In the genomic region with DNA sequence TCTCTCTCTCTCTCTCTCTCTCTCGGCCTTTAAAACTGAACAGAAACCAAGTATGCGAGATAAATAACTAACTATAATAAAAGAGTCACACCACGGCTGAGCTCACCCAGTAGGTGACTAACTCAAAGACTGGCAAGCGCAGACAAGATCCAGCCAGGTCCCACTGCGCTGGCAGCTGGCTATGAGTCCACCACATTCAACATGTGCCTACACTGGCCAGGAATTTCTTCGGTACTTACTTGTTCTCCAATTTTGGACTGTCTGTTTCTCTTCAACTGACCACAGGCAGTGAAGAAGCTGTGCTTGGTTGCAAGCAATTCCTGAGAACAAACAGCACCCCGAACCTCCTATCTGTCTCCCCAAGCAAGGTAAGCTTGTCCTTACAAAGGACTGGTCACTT, we compare ENCODE assay signal across 8 mouse cellular contexts. TPM values are rescaled to one million over a fixed set of nuclear protein-coding genes. Genes with fewer than 3 reads are reported as not detected.
DNase-seq lines count a peak whose midpoint lies in the region; ATAC-seq lines count a peak whose summit lies in the region.

No protein-coding gene starts in this region.

- peak; percentile 45 to 49 for DNase-seq in heart, adult 18-20 months
- DNase-seq in heart, postnatal 25 days (ENCODE audit: low spot score): no peak
- peak; percentile 19 to 23 for DNase-seq in cerebellum, postnatal 36 days
- no peak for DNase-seq in hindbrain, embryonic 10.5 days (ENCODE audit: low spot score)
- no peak for DNase-seq in right cerebral cortex, postnatal 4 days
- no peak for DNase-seq in embryo, embryonic 9.5 days (ENCODE audit: extremely low spot score)

- no peaks in the 10 kb centered on the region for H3K27me3 ChIP-seq in hindbrain, embryonic 10.5 days (ENCODE audit: insufficient read depth, poor library complexity, severe bottlenecking)
- no peaks in the 10 kb centered on the region for H3K27me3 ChIP-seq in limb, embryonic 13.5 days

- H3K9ac ChIP-seq in limb, embryonic 13.5 days: peak overlapping the region; percentile 96

- intact Hi-C loops in heart, postnatal 25 days (cut with DNase I): loop anchor here (5.0 kb wide), 1 partner anchor 69 kb away; a partner anchor contains a TSS

- H3K4me2 ChIP-seq in limb, embryonic 13.5 days (replicated peaks): peak overlapping the region; percentile 90

- H3K36me3 ChIP-seq in hindbrain, embryonic 10.5 days: peaks cover 50% of the 10 kb centered on the region
- H3K36me3 ChIP-seq in limb, embryonic 13.5 days: peaks cover 33% of the 10 kb centered on the region

- no peak for ATAC-seq in limb, embryonic 13.5 days (ENCODE audit: low FRiP score, low read depth)
- no peak for ATAC-seq in CD4-positive, CD25-positive, alpha-beta regulatory T cell, adult 4 months

- no peak overlapping the region for H3K27ac ChIP-seq in hindbrain, embryonic 10.5 days
- no peak overlapping the region for H3K27ac ChIP-seq in limb, embryonic 13.5 days

- H3K4me3 ChIP-seq in hindbrain, embryonic 10.5 days: peak overlapping the region; percentile 94
- H3K4me3 ChIP-seq in limb, embryonic 13.5 days: peak overlapping the region; percentile 96

- no peaks in the 10 kb centered on the region for H3K9me3 ChIP-seq in hindbrain, embryonic 10.5 days
- no peaks in the 10 kb centered on the region for H3K9me3 ChIP-seq in limb, embryonic 13.5 days

- H3K4me1 ChIP-seq in hindbrain, embryonic 10.5 days (replicated peaks): peaks cover 39% of the 10 kb centered on the region
- peaks cover 58% of the 10 kb centered on the region for H3K4me1 ChIP-seq in limb, embryonic 13.5 days

- 82% methylated on average over 7 of the region's 7 CpGs for WGBS in hindbrain, embryonic 10.5 days
- 54% methylated on average over 7 of the region's 7 CpGs for WGBS in limb, embryonic 13.5 days

RNA-seq across cellular contexts. Expression of a gene that starts 2.1 kb away (rescaled TPM):
- 10 to 100 TPM; 19.6 to 19.8 TPM for total RNA-seq in heart, adult 18-20 months (2021)
- 10 to 100 TPM; 24.4 to 25.4 TPM for total RNA-seq in heart, postnatal 25 days (2021)
- polyA plus RNA-seq in hindbrain, embryonic 10.5 days (2016; fragmentation: Nextera tagmentation; extraction: Ambion mirVana): 92.6 and 108 TPM in 2 replicates
- polyA plus RNA-seq in limb, embryonic 13.5 days (2015; fragmentation: Nextera tagmentation; extraction: Ambion mirVana): 105 and 115 TPM in 2 replicates
- 10 to 100 TPM; 71.3 to 83.5 TPM for polyA plus RNA-seq in CD4-positive, CD25-positive, alpha-beta regulatory T cell, adult 4 months (2017; shearing (Covaris generic))

Comparison
In these comparisons a context has a peak if more than half of its experiments do, and no peak if none do; other contexts are left out.
1. DNase-seq: peak in heart, adult 18-20 months (2 of 2) and cerebellum, postnatal 36 days (2 of 2); none in heart, postnatal 25 days (single experiment), hindbrain, embryonic 10.5 days (single experiment), right cerebral cortex, postnatal 4 days (single experiment) and embryo, embryonic 9.5 days (single experiment).